Mouse (Mus musculus): ENCODE results near the gene Plekhf1. TPM values are rescaled to one million over a fixed set of nuclear protein-coding genes. Genes with fewer than 3 reads are reported as not detected.

The Plekhf1 gene
- polyA plus RNA-seq, 1 experiment from 2014 or later = 5.1 TPM

GRCm38 (mm10) chr7:38187796-38188195, 40.0 kb downstream of the Plekhf1 start:
- no peaks in the 10 kb centered on the region for H3K9me3 ChIP-seq (ENCODE audit: control insufficient read depth, low read length)
- ATAC-seq (ENCODE audit: low read depth) (no peak), DNase-seq (ENCODE audit: low spot score) (no peak)
- H3K4me2 ChIP-seq (ENCODE audit: low read depth, low read length) = no peak overlapping the region
- H3K9ac ChIP-seq (ENCODE audit: low read depth, low read length) = no peak overlapping the region
- H3K4me1 ChIP-seq (ENCODE audit: control insufficient read depth, insufficient read depth, low read length) = peaks cover 10% of the 10 kb centered on the region
- WGBS = 69% methylated on average over 4 of the region's 4 CpGs
- H3K27me3 ChIP-seq (replicated peaks; ENCODE audit: control insufficient read depth, insufficient read depth, low read length) = no peaks in the 10 kb centered on the region
- H3K27ac ChIP-seq (replicated peaks; ENCODE audit: low read depth, low read length) = no peak overlapping the region
- H3K4me3 ChIP-seq (ENCODE audit: low read depth, low read length) = no peak overlapping the region
- H3K36me3 ChIP-seq (ENCODE audit: control insufficient read depth, insufficient read depth, low read length) = 0 out of 2 replicates have a peak, but pooled peaks cover 12% of the 10 kb centered on the region

DNA sequence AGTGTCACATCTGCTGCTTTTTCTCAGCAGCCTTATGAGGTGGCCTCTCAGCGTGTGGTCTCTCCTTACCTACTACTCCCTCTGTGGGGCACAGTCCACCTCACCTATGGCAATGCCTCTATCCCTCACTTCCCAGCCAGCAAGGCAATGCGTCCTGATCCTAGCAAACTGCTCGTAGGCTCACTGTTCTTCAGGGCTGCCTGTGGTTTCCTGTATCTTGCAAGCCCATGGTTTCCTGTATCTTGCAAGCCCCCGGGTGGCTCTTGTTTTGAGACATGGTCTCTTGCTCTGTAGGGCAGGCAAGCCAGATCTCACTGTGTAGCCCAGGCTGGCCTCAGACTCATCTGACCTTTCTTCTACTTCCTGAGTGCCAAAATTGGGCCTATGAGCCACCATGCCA, 41.0 kb downstream of the Plekhf1 start:
- H3K27me3 ChIP-seq (replicated peaks; ENCODE audit: control insufficient read depth, insufficient read depth, low read length) = no peaks in the 10 kb centered on the region
- no peak overlapping the region for H3K4me3 ChIP-seq (ENCODE audit: low read depth, low read length)
- no peak overlapping the region for H3K9ac ChIP-seq (ENCODE audit: low read depth, low read length)
- peaks cover 11% of the 10 kb centered on the region for H3K4me1 ChIP-seq (ENCODE audit: control insufficient read depth, insufficient read depth, low read length)
- no peak for DNase-seq (ENCODE audit: low spot score)
- ATAC-seq (ENCODE audit: low read depth) = no peak
- H3K27ac ChIP-seq (replicated peaks; ENCODE audit: low read depth, low read length) = no peak overlapping the region
- H3K4me2 ChIP-seq (ENCODE audit: low read depth, low read length) = no peak overlapping the region
- H3K9me3 ChIP-seq (ENCODE audit: control insufficient read depth, low read length) = no peaks in the 10 kb centered on the region
- H3K36me3 ChIP-seq (ENCODE audit: control insufficient read depth, insufficient read depth, low read length) = 0 out of 2 replicates have a peak, but pooled peaks cover 12% of the 10 kb centered on the region
- 72% methylated on average over 4 of the region's 4 CpGs for WGBS

- H3K4me3 ChIP-seq (ENCODE audit: low read depth, low read length) = no peak overlapping the region
- 0 out of 2 replicates have a peak, but pooled peaks cover 5% of the 10 kb centered on the region for H3K36me3 ChIP-seq (ENCODE audit: control insufficient read depth, insufficient read depth, low read length)
- no peak overlapping the region for H3K27ac ChIP-seq (replicated peaks; ENCODE audit: low read depth, low read length)
- no peak for DNase-seq (ENCODE audit: low spot score)
- ATAC-seq (ENCODE audit: low read depth) = no peak
- no peaks in the 10 kb centered on the region for H3K9me3 ChIP-seq (ENCODE audit: control insufficient read depth, low read length)
- no peaks in the 10 kb centered on the region for H3K27me3 ChIP-seq (replicated peaks; ENCODE audit: control insufficient read depth, insufficient read depth, low read length)
- WGBS = 91% methylated on average over 6 of the region's 6 CpGs
- peaks cover 11% of the 10 kb centered on the region for H3K4me1 ChIP-seq (ENCODE audit: control insufficient read depth, insufficient read depth, low read length)
- peak overlapping the region; percentile 75; the same call in 1 of the 2 replicates for H3K4me2 ChIP-seq (ENCODE audit: low read depth, low read length)
- peak overlapping the region; percentile 79; the same call in 1 of the 2 replicates for H3K9ac ChIP-seq (ENCODE audit: low read depth, low read length)
These were observed 43.0 kb downstream of the Plekhf1 start for GRCm38 (mm10) chr7:38184786-38185185.

GRCm38 (mm10) chr7:38184418-38184745, 43.4 kb downstream of the Plekhf1 start:
- Histone ChIP-seq H3K4me2 (ENCODE audit: low read depth, low read length) (peak overlapping the region; percentile 75), H3K27me3 (replicated peaks; ENCODE audit: control insufficient read depth, insufficient read depth, low read length) (no peaks in the 10 kb centered on the region), H3K27ac (replicated peaks; ENCODE audit: low read depth, low read length) (no peak overlapping the region), H3K9ac (ENCODE audit: low read depth, low read length) (peak overlapping the region; percentile 79), H3K4me3 (ENCODE audit: low read depth, low read length) (peak overlapping the region; percentile 71), H3K9me3 (ENCODE audit: control insufficient read depth, low read length) (no peaks in the 10 kb centered on the region), H3K4me1 (ENCODE audit: control insufficient read depth, insufficient read depth, low read length) (peaks cover 11% of the 10 kb centered on the region), H3K36me3 (ENCODE audit: control insufficient read depth, insufficient read depth, low read length) (0 out of 2 replicates have a peak, but pooled peaks cover under 1% of the 10 kb centered on the region)
- no peak for ATAC-seq (ENCODE audit: low read depth)
- 66% methylated on average over 1 of the region's 1 CpGs for WGBS
- no peak for DNase-seq (ENCODE audit: low spot score)

DNA sequence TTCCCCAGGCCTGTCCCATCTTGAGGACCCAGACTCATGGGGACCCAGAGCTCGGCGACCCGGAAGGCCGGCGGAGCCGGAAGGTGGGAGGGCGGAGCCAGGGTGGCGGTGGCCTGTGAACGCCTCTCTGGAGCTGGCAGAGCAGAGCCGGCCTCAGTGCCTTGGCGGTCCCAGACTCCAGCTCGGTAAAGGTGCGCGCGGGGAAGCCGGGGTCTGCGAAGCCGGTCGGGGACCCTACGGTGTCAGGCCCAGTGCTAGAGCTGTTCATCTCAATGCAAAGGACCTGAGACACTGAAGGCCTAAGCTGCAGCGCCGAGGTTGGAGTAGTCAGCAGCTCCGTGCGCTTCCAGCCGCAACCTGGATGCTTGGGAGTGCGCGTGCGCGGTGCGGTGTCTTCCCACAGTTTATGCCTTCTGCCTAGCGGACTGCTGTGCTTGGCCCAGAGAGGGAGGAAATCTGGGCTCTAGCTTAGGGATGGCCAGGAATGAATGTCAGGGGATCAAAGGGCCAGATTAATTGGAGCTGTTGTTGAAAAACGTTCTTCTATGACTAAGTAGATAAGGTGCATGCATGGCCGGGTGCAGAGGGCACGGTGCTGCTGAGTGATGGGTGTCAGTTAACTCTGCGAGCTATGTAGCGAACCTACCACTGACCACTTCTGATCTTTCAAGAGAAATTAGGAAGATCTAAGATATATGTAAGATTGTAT, 44.0 kb downstream of the Plekhf1 start:
- ATAC-seq (ENCODE audit: low read depth) (peak; percentile 92), DNase-seq (ENCODE audit: low spot score) (peak; percentile 93)
- Histone ChIP-seq H3K4me2 (ENCODE audit: low read depth, low read length) (peak overlapping the region; percentile 75), H3K9ac (ENCODE audit: low read depth, low read length) (peak overlapping the region; percentile 79), H3K27me3 (replicated peaks; ENCODE audit: control insufficient read depth, insufficient read depth, low read length) (no peaks in the 10 kb centered on the region), H3K4me3 (ENCODE audit: low read depth, low read length) (peak overlapping the region; percentile 71), H3K9me3 (ENCODE audit: control insufficient read depth, low read length) (no peaks in the 10 kb centered on the region), H3K36me3 (ENCODE audit: control insufficient read depth, insufficient read depth, low read length) (no peaks in the 10 kb centered on the region), H3K27ac (replicated peaks; ENCODE audit: low read depth, low read length) (peak overlapping the region; percentile 88), H3K4me1 (ENCODE audit: control insufficient read depth, insufficient read depth, low read length) (peaks cover 11% of the 10 kb centered on the region)
- WGBS = 7% methylated on average over 26 of the region's 36 CpGs

GRCm38 (mm10) chr7:38182962-38183687, 44.7 kb downstream of the Plekhf1 start, which contains the start of gene 1600014C10Rik:
TSS of gene 1600014C10Rik (plus strand) at chr7:38183217.
- peak; percentile 26 for ATAC-seq (ENCODE audit: low read depth)
- Histone ChIP-seq H3K27me3 (replicated peaks; ENCODE audit: control insufficient read depth, insufficient read depth, low read length) (no peaks in the 10 kb centered on the region), H3K9ac (ENCODE audit: low read depth, low read length) (peak within 1 kb of the TSS; percentile 79), H3K9me3 (ENCODE audit: control insufficient read depth, low read length) (no peaks in the 10 kb centered on the region), H3K4me3 (ENCODE audit: low read depth, low read length) (peak within 1 kb of the TSS; percentile 71), H3K4me2 (ENCODE audit: low read depth, low read length) (peak within 1 kb of the TSS; percentile 75), H3K4me1 (ENCODE audit: control insufficient read depth, insufficient read depth, low read length) (peaks cover 11% of the 10 kb centered on the region), H3K36me3 (ENCODE audit: control insufficient read depth, insufficient read depth, low read length) (no peaks in the 10 kb centered on the region), H3K27ac (replicated peaks; ENCODE audit: low read depth, low read length) (peak within 1 kb of the TSS; percentile 88)
- 6% methylated on average over 28 of the region's 28 CpGs for WGBS
- DNase-seq (ENCODE audit: low spot score) = peak; percentile 38

- under 1% methylated on average over 11 of the region's 11 CpGs for WGBS
- H3K36me3 ChIP-seq (ENCODE audit: control insufficient read depth, insufficient read depth, low read length) = no peaks in the 10 kb centered on the region
- no peaks in the 10 kb centered on the region for H3K9me3 ChIP-seq (ENCODE audit: control insufficient read depth, low read length)
- peak overlapping the region; percentile 75 for H3K4me2 ChIP-seq (ENCODE audit: low read depth, low read length)
- H3K4me1 ChIP-seq (ENCODE audit: control insufficient read depth, insufficient read depth, low read length) = peaks cover 11% of the 10 kb centered on the region
- H3K4me3 ChIP-seq (ENCODE audit: low read depth, low read length) = peak overlapping the region; percentile 71
- peak; percentile 82 for DNase-seq (ENCODE audit: low spot score)
- H3K27ac ChIP-seq (replicated peaks; ENCODE audit: low read depth, low read length) = peak overlapping the region; percentile 88; the same call in 1 of the 2 replicates
- H3K9ac ChIP-seq (ENCODE audit: low read depth, low read length) = peak overlapping the region; percentile 79
- H3K27me3 ChIP-seq (replicated peaks; ENCODE audit: control insufficient read depth, insufficient read depth, low read length) = no peaks in the 10 kb centered on the region
- peak; percentile 55 for ATAC-seq (ENCODE audit: low read depth)
These were observed 45.2 kb downstream of the Plekhf1 start for GRCm38 (mm10) chr7:38182596-38182961.

DNA sequence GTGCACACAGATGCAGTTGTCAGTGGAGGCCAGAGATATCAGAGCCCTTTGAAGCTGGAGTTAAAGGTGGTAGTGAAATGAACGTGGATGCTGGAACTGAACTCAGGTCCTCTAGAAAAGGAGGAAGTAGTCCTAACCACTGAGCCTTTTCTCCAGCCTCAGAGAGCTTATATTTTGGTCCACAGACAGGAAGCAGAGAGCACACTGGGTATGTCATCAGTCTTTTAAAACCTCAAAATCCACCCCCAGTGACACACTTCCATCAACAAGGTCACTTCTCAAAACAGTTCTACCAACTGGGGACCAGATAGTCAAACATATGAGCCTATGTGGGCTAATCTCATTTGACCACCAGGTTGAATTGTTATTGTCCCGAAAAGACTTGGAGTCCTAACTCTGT, 46.5 kb downstream of the Plekhf1 start:
- DNase-seq (ENCODE audit: low spot score) = no peak
- no peak overlapping the region for H3K9ac ChIP-seq (ENCODE audit: low read depth, low read length)
- WGBS = 80% methylated on average over 2 of the region's 2 CpGs
- no peak overlapping the region for H3K4me3 ChIP-seq (ENCODE audit: low read depth, low read length)
- H3K9me3 ChIP-seq (ENCODE audit: control insufficient read depth, low read length) = no peaks in the 10 kb centered on the region
- no peak overlapping the region for H3K27ac ChIP-seq (replicated peaks; ENCODE audit: low read depth, low read length)
- no peaks in the 10 kb centered on the region for H3K36me3 ChIP-seq (ENCODE audit: control insufficient read depth, insufficient read depth, low read length)
- ATAC-seq (ENCODE audit: low read depth) = no peak
- no peaks in the 10 kb centered on the region for H3K27me3 ChIP-seq (replicated peaks; ENCODE audit: control insufficient read depth, insufficient read depth, low read length)
- no peak overlapping the region for H3K4me2 ChIP-seq (ENCODE audit: low read depth, low read length)
- peaks cover 11% of the 10 kb centered on the region for H3K4me1 ChIP-seq (ENCODE audit: control insufficient read depth, insufficient read depth, low read length)

All from embryonic facial prominence, embryonic 14.5 days (tissue).